Mouse (Mus musculus): ENCODE data around the gene Psmb6.
"Not testable (repeated sequence)": the region's sequence is repeated elsewhere in the genome, so short reads cannot be mapped to it uniquely, and the experiment has no call there.

The Psmb6 gene

DNA sequence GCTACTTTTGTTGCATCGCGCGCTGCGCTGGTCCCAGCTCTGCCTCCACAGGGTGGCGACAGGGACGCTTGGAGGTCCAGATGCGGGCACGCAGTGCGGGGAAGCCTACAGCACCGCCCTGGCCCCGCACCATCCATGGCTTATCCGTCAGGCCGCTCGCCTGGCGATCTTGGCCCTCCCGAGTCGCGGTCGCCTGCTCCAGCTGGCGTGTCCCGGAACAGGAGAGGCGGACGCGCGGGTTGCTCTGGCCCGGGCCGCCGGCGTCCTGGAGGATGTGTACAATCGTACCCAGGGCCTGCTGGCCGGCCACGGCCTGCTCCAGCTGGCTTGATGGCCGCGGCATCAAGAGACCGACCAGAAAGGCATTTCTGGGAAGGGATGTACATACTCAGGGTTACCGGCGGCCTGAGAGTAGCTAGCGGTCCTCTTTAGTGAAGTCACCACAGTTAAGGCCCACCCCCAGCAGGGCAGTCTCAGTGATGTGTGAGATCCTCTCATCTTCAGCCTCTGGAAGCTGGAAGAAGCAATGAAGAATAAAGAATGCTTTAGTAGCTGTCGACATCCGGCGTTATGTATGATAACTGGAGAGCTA is 4.9 kb upstream of the Psmb6 start:
- CTCF ChIA-PET: interaction anchor here (1.3 kb wide), 1 partner anchor 108 kb away, joined by 4 read pairs; no protein-coding TSS in a partner anchor

DNA sequence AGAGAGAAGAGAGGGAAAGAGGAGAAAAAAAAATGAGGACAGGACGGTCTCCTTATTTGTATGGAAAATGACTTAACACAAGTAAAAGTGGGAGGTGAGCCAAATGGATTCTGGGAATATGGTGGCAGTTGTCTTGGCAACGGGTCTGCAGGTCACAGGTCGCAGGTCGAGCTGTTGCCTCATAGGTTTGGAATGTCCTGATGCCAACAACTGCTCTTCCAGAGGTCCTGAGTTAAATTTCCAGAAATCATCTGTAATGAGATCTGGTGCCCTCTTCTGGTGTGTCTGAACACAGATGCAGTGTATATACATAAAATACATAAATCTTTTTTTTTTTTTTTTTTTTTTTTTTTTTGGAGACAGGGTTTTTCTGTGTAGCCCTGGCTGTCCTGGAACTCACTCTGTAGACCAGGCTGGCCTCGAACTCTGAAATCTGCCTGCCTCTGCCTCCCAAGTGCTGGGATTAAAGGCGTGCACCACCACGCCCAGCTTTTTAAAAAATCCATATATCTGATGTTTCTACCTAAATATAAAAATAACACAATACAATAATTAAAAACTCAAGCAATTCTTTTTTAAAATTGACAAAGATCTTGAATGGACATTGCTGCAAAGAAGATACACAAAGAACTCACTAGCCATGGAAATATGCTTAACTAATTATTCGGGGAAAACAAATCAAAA is 1.7 kb upstream of the Psmb6 start:
- CTCF ChIA-PET: not testable (repeated sequence)

DNA sequence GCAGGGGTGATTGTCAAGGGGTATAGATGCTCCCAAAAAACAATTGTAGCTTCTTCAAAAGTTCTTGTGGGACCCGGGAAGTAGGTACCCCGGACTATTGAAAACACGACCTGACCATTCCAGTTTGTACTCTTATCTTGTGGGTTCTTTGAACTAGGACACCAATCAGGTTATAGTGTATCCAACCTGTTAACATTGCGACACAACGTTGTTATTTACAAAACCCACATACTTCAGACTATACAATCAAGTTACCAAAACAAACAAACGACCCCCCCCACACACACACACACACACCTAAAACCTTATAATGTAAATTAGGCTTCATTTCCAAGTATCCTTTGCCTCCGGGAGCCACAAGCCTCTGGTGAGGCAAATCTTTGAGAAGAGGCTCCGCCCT is 385 bp upstream of the Psmb6 start:
- CTCF ChIA-PET: interaction anchor here (0.6 kb wide), 1 partner anchor 175 kb away, joined by 3 read pairs; the partner anchor contains the start of gene Inca1

DNA sequence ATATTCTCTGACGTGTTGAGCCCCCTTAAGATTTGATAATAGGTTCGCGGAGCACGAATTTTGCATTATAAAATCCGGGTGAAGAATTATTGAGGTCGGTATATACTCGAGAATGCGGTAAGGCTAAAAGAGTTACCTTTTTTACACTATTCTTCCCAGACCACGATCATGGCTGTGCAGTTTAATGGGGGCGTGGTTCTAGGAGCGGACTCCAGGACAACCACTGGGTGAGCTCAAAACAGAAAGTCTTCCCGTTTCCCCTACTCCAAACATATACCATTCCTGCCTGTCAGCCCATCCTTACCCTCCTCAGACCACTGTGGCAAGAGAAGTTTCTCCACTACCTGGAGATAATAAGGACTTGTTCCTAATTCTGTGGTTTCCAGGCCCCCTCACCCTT is 559 bp downstream of the Psmb6 start:
- CTCF ChIA-PET: no interaction called here

DNA sequence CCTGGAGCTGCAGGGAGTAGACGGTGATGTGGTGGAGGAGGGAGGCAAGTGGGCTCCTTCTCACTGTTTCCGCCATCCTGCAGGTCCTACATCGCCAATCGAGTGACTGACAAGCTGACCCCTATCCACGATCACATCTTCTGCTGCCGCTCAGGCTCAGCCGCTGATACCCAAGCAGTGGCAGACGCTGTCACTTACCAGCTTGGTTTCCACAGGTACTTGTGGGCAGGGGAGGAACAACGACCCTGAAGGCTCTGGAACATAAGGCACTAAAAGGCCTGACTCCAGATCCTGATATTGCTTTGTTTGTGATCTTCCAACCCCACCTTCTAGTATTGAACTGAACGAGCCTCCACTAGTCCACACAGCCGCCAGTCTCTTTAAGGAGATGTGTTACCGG is 1.0 kb downstream of the Psmb6 start:
- CTCF ChIA-PET: no interaction called here

DNA sequence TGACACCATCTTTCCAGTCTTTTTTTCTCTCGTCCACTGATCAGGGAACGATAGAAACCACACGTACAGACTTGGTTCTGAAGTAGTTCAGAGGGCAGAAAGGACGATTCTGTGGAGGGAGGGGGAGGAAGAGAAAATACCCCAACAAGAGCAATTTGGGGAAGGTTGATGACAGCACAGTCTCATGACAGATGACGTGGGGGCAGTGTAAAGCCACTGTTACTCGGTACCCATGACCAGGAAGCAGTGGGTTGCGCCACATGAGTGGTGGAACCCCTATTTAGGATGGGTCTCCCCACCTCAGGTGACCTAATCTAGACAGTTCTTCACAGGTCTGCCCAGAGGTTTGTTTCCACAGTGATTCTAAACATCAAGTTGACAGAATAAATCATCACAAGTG is 3.4 kb downstream of the Psmb6 start:
- CTCF ChIA-PET: interaction anchor here (0.5 kb wide), 1 partner anchor 95 kb away, joined by 3 read pairs; no protein-coding TSS in a partner anchor

DNA sequence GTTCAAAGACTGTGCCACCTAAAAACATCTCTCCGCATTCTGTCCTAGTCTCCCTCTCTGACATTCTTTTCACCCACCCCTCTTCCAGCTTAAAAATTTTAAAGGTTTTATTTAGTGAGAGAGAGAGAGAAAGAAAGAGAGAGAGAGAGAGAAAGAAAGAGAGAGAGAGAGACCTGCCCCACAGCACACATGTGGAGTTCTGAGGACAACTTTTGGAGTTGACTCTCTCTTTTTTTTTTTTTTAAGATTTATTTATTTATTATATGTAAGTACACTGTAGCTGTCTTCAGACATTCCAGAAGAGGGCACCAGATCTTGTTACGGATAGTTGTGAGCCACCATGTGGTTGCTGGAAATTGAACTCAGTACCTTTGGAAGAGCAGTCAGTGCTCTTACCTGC is 5.9 kb downstream of the Psmb6 start:
- CTCF ChIA-PET: interaction anchor here (0.7 kb wide), 1 partner anchor 235 kb away, joined by 3 read pairs; no protein-coding TSS in a partner anchor

DNA sequence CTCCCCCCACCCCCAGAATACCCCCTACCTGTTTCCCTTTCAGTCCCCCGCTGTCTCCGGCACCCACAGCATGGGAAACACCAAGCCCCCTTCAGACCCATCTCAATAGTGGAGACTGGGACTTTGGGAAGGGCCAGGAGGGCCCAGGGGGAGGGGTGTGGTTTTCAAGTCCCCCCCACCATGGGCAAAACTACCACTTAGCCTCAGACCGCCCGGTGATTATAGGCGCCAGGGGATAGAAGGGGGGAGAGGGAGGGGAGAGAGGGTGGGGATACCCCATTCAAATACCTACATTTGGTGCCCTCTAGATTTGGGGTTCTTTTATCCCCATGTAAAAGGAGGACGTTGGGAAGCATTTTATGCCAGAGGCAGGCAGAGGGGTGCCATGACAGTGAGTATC is 7.7 kb downstream of the Psmb6 start, which contains the start of gene Gm40193:
Gene Gm40193, minus strand, starts transcription at position 101 of the 400 bp plus-strand sequence.
- CTCF ChIA-PET: no interaction called here

DNA sequence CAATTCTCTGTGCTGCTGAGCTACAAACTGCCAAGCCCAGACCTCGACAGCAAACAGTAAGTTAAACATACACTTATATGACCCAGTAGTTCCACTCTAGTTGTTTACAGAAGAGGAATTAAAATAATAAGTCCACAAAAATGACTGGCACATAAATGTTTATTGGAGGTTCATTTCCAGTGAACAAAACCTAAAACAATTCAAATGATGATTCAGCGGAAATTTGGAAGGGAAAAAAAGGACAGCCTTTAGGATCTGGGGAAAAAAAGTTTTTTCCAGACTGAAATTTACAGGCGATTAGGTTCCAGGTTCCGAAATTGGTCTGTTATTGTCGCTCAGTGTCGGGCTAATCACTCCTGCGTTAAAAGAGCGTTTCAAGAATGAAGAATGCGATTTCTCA is 14.3 kb downstream of the Psmb6 start:
- CTCF ChIA-PET: interaction anchor here (0.7 kb wide), 1 partner anchor 20 kb away, joined by 3 read pairs; the partner anchor contains the start of gene Gltpd2

DNA sequence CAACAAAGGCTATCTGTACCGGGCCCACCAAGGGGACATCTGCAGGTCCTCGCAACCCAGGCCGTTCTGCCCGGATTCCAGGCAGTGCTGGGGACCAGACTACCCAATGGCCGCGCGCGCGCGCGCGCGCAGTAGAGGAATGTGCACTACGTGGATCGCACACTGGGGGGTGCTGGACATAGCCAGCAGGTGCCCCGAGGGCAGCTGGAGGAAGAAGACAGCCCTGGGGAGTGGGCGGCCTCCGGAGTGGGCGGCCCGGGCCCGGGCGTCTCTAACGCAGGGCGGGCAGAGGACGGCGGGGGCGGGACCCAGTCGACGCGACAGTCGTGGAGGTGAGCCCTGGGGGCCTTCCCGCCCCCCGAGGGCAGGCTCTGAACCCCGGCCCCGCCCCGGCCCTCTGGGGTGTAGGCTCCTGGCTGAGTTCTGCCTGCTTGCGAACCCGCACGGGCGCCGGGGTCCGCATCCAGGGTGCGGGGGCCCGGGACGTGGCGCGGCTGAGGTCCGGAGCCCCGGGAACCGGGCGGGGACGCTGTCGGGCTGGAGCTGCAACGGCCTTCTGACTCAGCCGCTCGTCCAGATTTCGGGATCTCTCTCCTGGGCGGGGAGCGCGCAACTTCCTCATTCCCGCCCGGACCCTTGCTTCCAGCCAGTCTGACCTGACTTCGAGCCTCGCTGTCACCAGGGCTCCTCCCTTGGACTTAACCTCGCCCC is 14.9 kb downstream of the Psmb6 start, which contains the start of gene Pld2:
Gene Pld2, plus strand, starts transcription at position 188 of the 711 bp plus-strand sequence.
- CTCF ChIA-PET: no interaction called here

DNA sequence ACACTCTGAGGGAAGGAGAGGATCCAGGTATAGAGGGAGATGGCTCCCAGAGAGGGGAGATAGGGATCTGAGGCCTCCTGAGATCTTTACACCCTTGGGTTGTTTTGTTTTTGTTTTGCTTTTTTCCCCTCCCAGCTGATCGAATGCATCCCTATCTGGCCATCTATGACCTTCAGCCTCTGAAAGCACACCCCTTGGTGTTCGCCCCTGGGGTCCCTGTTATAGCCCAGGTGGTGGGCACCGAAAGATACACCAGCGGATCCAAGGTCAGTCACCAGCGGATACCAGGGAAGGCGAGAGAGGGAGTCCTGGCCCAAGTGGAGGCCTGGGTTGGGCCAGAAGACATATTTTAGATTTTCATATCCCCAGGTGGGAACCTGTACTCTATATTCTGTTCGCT is 15.8 kb downstream of the Psmb6 start:
- CTCF ChIA-PET: interaction anchor here (0.6 kb wide), 1 partner anchor 306 kb away, joined by 4 read pairs; no protein-coding TSS in a partner anchor

DNA sequence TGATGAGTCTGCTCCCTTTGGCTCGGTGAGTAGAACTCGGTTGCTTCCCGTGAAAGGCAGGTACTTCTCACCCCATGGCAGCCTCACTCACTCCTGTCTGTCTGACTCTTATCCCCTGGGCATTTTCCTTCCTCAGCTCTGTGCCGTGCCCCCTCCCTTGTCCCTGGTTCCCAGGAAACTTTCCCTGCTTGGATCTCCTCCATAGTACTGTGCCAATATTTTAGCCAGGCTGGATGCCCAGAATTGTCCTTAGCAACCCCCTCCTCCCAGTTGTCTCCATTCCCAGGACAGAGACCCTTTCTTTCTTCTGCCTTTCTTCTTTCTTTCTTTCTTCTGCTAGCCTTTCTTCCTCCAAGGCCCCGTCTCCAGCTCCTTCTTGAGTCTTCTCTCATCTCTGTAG is 16.2 kb downstream of the Psmb6 start:
- CTCF ChIA-PET: interaction anchor here (0.6 kb wide), 1 partner anchor 306 kb away, joined by 4 read pairs; no protein-coding TSS in a partner anchor

DNA sequence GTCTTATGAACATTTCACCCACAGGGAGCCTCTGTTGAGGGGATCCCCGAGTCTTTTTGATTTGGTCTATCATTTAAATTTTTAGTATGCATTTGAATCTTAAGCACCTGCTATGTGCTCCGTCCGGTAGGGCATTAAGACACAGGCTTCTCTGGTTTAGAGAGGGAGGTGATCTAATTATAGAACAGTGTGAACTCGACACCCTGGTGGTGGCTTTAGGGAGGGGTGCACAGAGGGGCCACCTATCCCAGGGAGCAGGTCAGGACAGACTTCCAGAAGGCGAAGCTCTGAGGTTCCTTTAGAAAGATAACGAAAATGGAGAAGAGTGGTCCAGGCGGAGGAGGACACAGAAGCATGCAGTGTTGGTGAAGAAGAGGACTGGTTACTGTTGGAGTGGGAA is 19.3 kb downstream of the Psmb6 start:
- CTCF ChIA-PET: no interaction called here

DNA sequence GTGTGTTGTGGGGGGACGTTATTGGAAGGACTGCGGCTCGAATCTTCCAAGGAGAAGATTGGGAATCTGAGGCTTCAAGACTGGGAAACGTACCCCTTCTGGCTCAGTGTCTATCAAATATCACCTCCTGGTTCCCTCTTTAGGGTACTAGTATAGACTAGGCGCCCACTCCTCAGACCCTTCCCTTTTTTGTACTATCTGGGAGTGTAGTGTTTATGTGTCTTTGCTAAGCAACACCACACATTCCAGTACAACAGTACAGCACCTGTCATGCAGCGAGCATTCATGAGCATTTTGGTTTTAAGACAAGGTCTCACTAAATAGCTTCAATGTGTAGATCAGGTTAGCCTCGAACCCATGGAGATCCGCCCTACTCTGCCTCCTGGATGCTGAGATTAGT is 26.4 kb downstream of the Psmb6 start:
- CTCF ChIA-PET: no interaction called here

DNA sequence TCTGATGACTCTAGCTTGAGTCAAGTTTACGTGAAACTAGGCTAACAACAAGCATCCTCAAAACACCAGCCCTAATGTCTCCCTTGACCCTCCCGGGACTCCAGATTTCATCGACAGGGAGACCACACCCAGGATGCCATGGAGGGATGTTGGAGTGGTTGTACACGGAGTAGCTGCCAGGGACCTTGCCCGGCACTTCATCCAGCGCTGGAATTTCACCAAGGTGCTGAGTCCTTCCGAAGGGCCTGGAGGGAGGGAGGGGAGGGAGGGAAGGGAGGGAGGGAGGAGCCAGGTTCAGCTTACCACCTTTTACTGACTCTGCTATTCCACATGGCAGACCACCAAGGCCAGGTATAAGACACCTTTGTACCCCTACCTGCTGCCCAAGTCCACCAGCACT is 28.8 kb downstream of the Psmb6 start:
- CTCF ChIA-PET: no interaction called here

DNA sequence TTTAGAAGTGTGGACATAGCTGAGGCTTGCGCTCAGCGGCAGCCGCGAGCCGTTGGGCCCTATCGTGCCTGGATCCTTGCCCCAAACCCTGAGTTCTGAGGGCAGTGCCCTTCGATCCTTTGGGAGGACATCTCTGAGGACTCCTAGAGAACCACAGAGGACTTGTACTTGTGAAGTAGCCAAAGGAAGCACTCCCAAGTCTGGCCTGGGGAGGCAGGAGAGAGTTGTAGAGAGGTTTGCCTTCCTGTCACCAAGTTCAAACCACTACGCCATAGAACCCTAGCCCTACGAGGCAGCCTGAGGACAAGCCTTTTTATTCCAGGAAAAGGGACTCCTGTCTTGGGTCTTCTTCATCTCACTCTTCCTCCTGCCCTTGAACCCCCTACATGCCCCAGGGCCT is 32.4 kb downstream of the Psmb6 start:
- CTCF ChIA-PET: no interaction called here

DNA sequence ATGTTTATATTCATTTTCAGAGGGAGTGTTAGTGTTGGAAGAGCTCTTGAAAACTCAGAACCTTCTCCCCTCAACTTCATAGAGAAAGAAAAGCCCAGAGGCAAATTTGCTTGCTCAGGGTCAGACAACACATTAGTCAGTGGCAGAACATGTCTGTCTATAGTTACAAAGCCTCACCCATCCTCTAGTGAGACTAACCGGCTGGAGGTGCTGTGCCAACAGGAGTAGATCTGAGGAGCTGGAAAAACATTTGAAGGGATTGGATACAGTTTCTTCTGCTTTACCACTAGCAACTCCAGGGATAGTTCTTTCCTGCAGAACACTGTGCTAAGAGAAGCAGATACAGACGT is 36.7 kb downstream of the Psmb6 start:
- CTCF ChIA-PET: no interaction called here

DNA sequence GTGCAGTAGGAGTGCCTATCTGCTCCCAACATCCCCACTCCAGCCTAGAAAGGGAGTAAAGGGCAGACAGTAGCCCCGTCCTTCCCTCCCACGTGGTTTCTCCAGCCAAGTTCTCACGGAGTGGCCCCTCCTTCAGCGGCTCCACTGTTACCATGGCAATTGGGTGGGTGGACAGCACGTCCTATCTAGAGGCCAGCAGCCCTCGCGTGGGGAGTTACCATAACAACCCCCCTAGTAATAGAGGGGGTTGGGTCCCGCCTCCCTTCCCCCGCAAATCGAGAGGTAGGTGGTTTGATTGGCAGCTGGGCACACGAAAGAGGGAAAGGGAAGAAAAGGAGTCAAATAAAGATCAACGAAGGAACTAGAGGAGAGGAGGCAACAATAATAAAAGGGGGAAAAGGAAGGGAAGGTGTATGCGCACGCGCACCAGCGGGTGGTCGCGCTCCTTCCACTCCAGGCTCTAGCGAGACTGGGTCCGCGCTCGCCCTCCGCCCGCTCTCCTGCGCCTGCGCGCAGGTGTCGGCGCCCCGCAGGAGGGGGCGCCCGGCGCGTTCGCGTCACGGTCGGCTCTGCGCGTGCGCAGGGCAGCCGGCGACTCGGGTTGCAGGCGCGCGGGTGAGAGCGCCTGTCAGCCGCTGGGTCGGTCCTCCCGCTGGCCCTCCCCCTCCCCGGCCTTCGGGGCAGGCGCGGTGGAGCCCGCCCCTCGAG is 37.3 kb downstream of the Psmb6 start, which contains the start of gene Mink1:
Gene Mink1, plus strand, starts transcription at position 595 of the 708 bp plus-strand sequence.
- CTCF ChIA-PET: no interaction called here

DNA sequence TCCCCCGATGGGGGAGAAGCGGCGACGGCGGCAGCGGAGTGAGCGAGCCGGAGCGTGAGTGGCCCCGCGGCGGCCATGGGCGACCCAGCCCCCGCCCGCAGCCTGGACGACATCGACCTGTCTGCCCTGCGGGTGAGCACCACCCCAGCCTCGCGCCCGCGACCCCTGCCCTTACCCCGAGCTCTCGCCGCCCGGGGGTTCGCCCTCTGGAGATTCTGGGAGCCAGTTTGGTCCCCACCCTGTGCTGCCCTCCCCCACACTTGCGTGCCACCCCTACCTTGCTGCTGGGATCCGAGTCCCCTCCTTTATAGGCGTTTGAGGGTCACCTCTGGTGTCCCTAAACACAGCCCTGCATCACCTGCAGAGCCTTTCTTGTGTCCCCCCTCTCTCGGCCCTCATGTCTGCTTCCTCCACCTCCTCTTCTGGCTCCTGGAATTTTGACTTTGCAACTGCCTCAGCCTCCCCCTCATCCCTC is 37.9 kb downstream of the Psmb6 start:
- CTCF ChIA-PET: no interaction called here

DNA sequence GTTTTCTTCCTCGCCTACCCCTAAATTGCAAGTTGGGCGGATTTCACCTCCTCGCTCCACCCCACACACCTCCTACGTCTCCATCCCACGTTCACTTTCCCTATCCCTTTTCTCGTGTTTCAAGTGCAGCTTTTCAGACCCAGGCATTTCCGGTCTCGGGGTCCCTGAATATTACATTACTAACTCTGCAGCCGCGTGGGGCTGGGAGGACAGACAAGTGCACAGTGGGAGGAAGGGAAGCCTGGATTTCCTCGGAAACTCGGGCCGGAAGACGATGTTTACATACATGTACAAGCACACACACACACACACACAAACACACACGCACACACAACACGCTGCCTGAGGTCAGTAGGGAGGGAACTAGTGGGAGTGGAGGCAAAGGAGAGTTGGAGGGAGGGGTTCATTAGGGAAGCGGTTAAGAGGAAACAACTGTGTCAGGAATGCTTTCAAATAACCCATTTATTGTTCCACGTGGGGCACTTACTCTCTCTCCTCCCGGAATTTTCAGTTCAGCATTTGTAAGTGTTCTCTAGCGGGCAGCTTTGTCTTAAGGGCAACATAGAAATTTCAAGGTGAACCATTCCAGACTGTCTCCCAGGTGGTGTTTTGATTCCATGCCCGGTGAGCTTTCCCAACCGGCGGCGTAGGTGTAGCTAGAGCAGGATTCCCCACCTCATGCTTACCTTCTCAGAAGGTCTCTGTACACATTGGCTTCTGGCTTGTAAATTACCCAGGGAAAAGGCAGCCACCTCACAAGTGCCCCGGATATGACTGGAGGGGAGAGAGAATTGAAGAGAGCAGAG is 38.5 kb downstream of the Psmb6 start:
- CTCF ChIA-PET: no interaction called here

DNA sequence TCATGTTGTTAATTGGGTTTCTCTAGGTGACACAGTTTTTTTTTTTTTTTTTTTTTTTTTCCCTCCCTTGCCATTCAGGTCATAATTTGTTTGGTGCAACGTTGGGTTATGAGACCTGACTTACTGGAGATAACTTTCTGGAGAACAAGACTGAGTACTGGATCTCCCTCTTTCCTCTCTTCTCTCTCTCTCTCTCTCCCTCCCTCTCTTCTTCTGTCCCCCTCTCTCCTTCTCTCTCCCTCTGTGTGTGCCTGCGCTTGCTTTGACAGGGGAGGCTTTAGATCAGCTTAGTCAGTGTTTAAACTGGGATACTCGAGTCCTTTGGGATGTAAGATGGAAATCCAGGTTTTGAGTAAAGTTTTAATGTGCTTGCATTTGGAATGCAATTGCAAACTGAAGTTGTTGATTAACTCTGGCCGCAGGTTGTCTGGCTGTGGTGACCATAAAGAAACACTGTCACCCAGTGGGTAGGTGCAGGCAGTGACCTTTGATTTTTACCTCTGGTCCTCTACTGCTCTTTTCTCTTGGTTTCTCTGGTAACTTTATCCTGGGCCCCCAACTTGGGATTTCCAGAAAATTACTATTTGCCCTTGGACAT is 39.2 kb downstream of the Psmb6 start:
- CTCF ChIA-PET: no interaction called here

Data from spleen, embryonic (tissue).